Mouse (Mus musculus): Measurements from ENCODE around the gene Skida1. TPM values are rescaled to one million over a fixed set of nuclear protein-coding genes. Genes with fewer than 3 reads are reported as not detected.

Skida1 gene
- polyA plus RNA-seq, 1 experiment from 2014 or later = 4.0 TPM

- no peak overlapping the region for H3K27ac ChIP-seq
- ATAC-seq (ENCODE audit: insufficient read depth, low FRiP score, low read depth) = no peak
- H3K4me2 ChIP-seq = peak overlapping the region; percentile 98
- H3K9ac ChIP-seq = no peak overlapping the region
- WGBS = 51% methylated on average over 5 of the region's 5 CpGs
- no peaks in the 10 kb centered on the region for H3K27me3 ChIP-seq (replicated peaks)
- peak overlapping the region; percentile 73; the same call in 1 of the 2 replicates for H3K4me3 ChIP-seq (replicated peaks)
- H3K36me3 ChIP-seq = no peaks in the 10 kb centered on the region
- H3K9me3 ChIP-seq = no peaks in the 10 kb centered on the region
- 0 out of 2 replicates have a peak, but pooled peaks cover 4% of the 10 kb centered on the region for H3K4me1 ChIP-seq
These were observed 23.7 kb downstream of the Skida1 start for GRCm38 (mm10) chr2:18025116-18025515.

- ATAC-seq (ENCODE audit: insufficient read depth, low FRiP score, low read depth) = no peak
- 0 out of 2 replicates have a peak, but pooled peaks cover 4% of the 10 kb centered on the region for H3K4me1 ChIP-seq
- no peak overlapping the region for H3K9ac ChIP-seq
- no peak overlapping the region for H3K27ac ChIP-seq
- H3K9me3 ChIP-seq = no peaks in the 10 kb centered on the region
- 49% methylated on average over 1 of the region's 1 CpGs for WGBS
- no peaks in the 10 kb centered on the region for H3K36me3 ChIP-seq
- H3K4me3 ChIP-seq (replicated peaks) = no peak overlapping the region
- no peak overlapping the region for H3K4me2 ChIP-seq
- H3K27me3 ChIP-seq (replicated peaks) = no peaks in the 10 kb centered on the region
These were observed 26.0 kb downstream of the Skida1 start for GRCm38 (mm10) chr2:18022886-18023285.

GRCm38 (mm10) chr2:18019122-18019521 is 29.7 kb downstream of the Skida1 start:
- no peak overlapping the region for H3K4me3 ChIP-seq (replicated peaks)
- H3K9ac ChIP-seq = no peak overlapping the region
- no peaks in the 10 kb centered on the region for H3K9me3 ChIP-seq
- H3K4me1 ChIP-seq = no peaks in the 10 kb centered on the region
- no peaks in the 10 kb centered on the region for H3K36me3 ChIP-seq
- 63% methylated on average over 1 of the region's 1 CpGs for WGBS
- H3K27me3 ChIP-seq (replicated peaks) = no peaks in the 10 kb centered on the region
- no peak for ATAC-seq (ENCODE audit: insufficient read depth, low FRiP score, low read depth)
- H3K4me2 ChIP-seq = no peak overlapping the region
- no peak overlapping the region for H3K27ac ChIP-seq

- Histone ChIP-seq H3K36me3 (no peaks in the 10 kb centered on the region), H3K4me1 (no peaks in the 10 kb centered on the region), H3K4me3 (replicated peaks) (no peak overlapping the region), H3K4me2 (no peak overlapping the region), H3K9ac (no peak overlapping the region), H3K9me3 (no peaks in the 10 kb centered on the region), H3K27me3 (replicated peaks) (no peaks in the 10 kb centered on the region), H3K27ac (no peak overlapping the region)
- ATAC-seq (ENCODE audit: insufficient read depth, low FRiP score, low read depth) = no peak
- 88% methylated on average over 6 of the region's 6 CpGs for WGBS
These were observed 31.5 kb downstream of the Skida1 start for GRCm38 (mm10) chr2:18017321-18017720.

GRCm38 (mm10) chr2:18016639-18017038 is 32.2 kb downstream of the Skida1 start:
- no peak for ATAC-seq (ENCODE audit: insufficient read depth, low FRiP score, low read depth)
- WGBS = 88% methylated on average over 1 of the region's 1 CpGs
- H3K9ac ChIP-seq = no peak overlapping the region

GRCm38 (mm10) chr2:18015581-18015980 is 33.3 kb downstream of the Skida1 start:
- WGBS = 62% methylated on average over 3 of the region's 3 CpGs

More at GRCm38 (mm10) chr2:18016639-18017038, 32.2 kb downstream of the Skida1 start:
- Histone ChIP-seq H3K4me2 (no peak overlapping the region), H3K36me3 (no peaks in the 10 kb centered on the region), H3K27me3 (replicated peaks) (no peaks in the 10 kb centered on the region), H3K4me1 (no peaks in the 10 kb centered on the region), H3K9me3 (no peaks in the 10 kb centered on the region), H3K4me3 (replicated peaks) (no peak overlapping the region), H3K27ac (no peak overlapping the region)

GRCm38 (mm10) chr2:18012866-18013265 is 36.0 kb downstream of the Skida1 start:
- 91% methylated on average over 3 of the region's 3 CpGs for WGBS
- H3K36me3 ChIP-seq = no peaks in the 10 kb centered on the region
- ATAC-seq (ENCODE audit: insufficient read depth, low FRiP score, low read depth) = no peak
- H3K4me2 ChIP-seq = no peak overlapping the region
- H3K27me3 ChIP-seq (replicated peaks) = no peaks in the 10 kb centered on the region
- H3K9me3 ChIP-seq = no peaks in the 10 kb centered on the region
- no peaks in the 10 kb centered on the region for H3K4me1 ChIP-seq
- no peak overlapping the region for H3K9ac ChIP-seq
- H3K4me3 ChIP-seq (replicated peaks) = no peak overlapping the region
- no peak overlapping the region for H3K27ac ChIP-seq

More at GRCm38 (mm10) chr2:18015581-18015980, 33.3 kb downstream of the Skida1 start:
- no peaks in the 10 kb centered on the region for H3K4me1 ChIP-seq
- H3K27me3 ChIP-seq (replicated peaks) = no peaks in the 10 kb centered on the region
- no peak overlapping the region for H3K27ac ChIP-seq
- H3K36me3 ChIP-seq = no peaks in the 10 kb centered on the region
- no peak overlapping the region for H3K4me2 ChIP-seq
- no peaks in the 10 kb centered on the region for H3K9me3 ChIP-seq
- no peak for ATAC-seq (ENCODE audit: insufficient read depth, low FRiP score, low read depth)
- H3K4me3 ChIP-seq (replicated peaks) = no peak overlapping the region
- H3K9ac ChIP-seq = no peak overlapping the region

- Histone ChIP-seq H3K9me3 (no peaks in the 10 kb centered on the region), H3K4me3 (replicated peaks) (no peak overlapping the region), H3K9ac (no peak overlapping the region), H3K36me3 (no peaks in the 10 kb centered on the region), H3K27ac (no peak overlapping the region), H3K4me2 (no peak overlapping the region), H3K4me1 (no peaks in the 10 kb centered on the region), H3K27me3 (replicated peaks) (no peaks in the 10 kb centered on the region)
- ATAC-seq (ENCODE audit: insufficient read depth, low FRiP score, low read depth) = no peak
- WGBS = 79% methylated on average over 6 of the region's 6 CpGs
These were observed 37.6 kb downstream of the Skida1 start for GRCm38 (mm10) chr2:18011226-18011625.

GRCm38 (mm10) chr2:18005137-18005536 is 43.7 kb downstream of the Skida1 start:
- no peaks in the 10 kb centered on the region for H3K36me3 ChIP-seq
- H3K4me3 ChIP-seq (replicated peaks) = no peak overlapping the region
- peak overlapping the region; percentile 26; the same call in 1 of the 2 replicates for H3K27ac ChIP-seq
- 32% methylated on average over 8 of the region's 8 CpGs for WGBS
- no peaks in the 10 kb centered on the region for H3K9me3 ChIP-seq
- no peak overlapping the region for H3K4me2 ChIP-seq
- H3K27me3 ChIP-seq (replicated peaks) = no peaks in the 10 kb centered on the region
- 0 out of 2 replicates have a peak, but pooled peaks cover 4% of the 10 kb centered on the region for H3K4me1 ChIP-seq
- H3K9ac ChIP-seq = no peak overlapping the region
- ATAC-seq (ENCODE audit: insufficient read depth, low FRiP score, low read depth) = no peak

GRCm38 (mm10) chr2:18004286-18004685 is 44.6 kb downstream of the Skida1 start:
- Histone ChIP-seq H3K27me3 (replicated peaks) (no peaks in the 10 kb centered on the region), H3K27ac (no peak overlapping the region), H3K4me1 (0 out of 2 replicates have a peak, but pooled peaks cover 4% of the 10 kb centered on the region), H3K4me3 (replicated peaks) (no peak overlapping the region), H3K4me2 (no peak overlapping the region), H3K9ac (no peak overlapping the region), H3K36me3 (no peaks in the 10 kb centered on the region), H3K9me3 (no peaks in the 10 kb centered on the region)
- 59% methylated on average over 4 of the region's 4 CpGs for WGBS
- no peak for ATAC-seq (ENCODE audit: insufficient read depth, low FRiP score, low read depth)

- H3K4me2 ChIP-seq = no peak overlapping the region
- no peak overlapping the region for H3K27ac ChIP-seq
- no peaks in the 10 kb centered on the region for H3K27me3 ChIP-seq (replicated peaks)
- 92% methylated on average over 3 of the region's 3 CpGs for whole genome bisulfite sequencing
- H3K9ac ChIP-seq = no peak overlapping the region
- H3K36me3 ChIP-seq = no peaks in the 10 kb centered on the region
- no peak for ATAC-seq (ENCODE audit: insufficient read depth, low FRiP score, low read depth)
- 0 out of 2 replicates have a peak, but pooled peaks cover 4% of the 10 kb centered on the region for H3K4me1 ChIP-seq
- H3K4me3 ChIP-seq (replicated peaks) = no peak overlapping the region
- H3K9me3 ChIP-seq = no peaks in the 10 kb centered on the region
These were observed 46.5 kb downstream of the Skida1 start for GRCm38 (mm10) chr2:18002306-18002705.

- H3K27me3 ChIP-seq (replicated peaks) = no peaks in the 10 kb centered on the region
- no peak within 1 kb of the TSS for H3K4me3 ChIP-seq (replicated peaks)
- ATAC-seq (ENCODE audit: insufficient read depth, low FRiP score, low read depth) = no peak
- no peak within 1 kb of the TSS for H3K27ac ChIP-seq
- no peaks in the 10 kb centered on the region for H3K9me3 ChIP-seq
- no peak within 1 kb of the TSS for H3K9ac ChIP-seq
- H3K36me3 ChIP-seq = no peaks in the 10 kb centered on the region
- H3K4me2 ChIP-seq = no peak within 1 kb of the TSS
- 0 out of 2 replicates have a peak, but pooled peaks cover 2% of the 10 kb centered on the region for H3K4me1 ChIP-seq
These were observed 52.0 kb downstream of the Skida1 start, which contains the start of gene H2al2a for GRCm38 (mm10) chr2:17996858-17997257. H2al2a (minus strand) TSS chr2:17996958.
